Mouse (Mus musculus) midbrain, embryonic 10.5 days (tissue): ENCODE data around the gene Gpr39. TPM values are rescaled to one million over a fixed set of nuclear protein-coding genes. Genes with fewer than 3 reads are reported as not detected.
A peak's percentile ranks its signal among the peaks of the same experiment; 100 is the strongest.

Experiments used
- DNase-seq: peaks from one replicate; pipeline ENCODE4 v3.0.0-alpha.2; 2017; ENCODE audit warnings: low spot score
- H3K27ac ChIP-seq: fragments of 300-500 bp; sonication (generic); replicated peaks from 2 replicates; pipeline ENCODE4 v1.5.1; 2016; ENCODE audit warnings: mild to moderate bottlenecking
- H3K27me3 ChIP-seq: fragments of 300-500 bp; sonication (generic); 2 replicates; pipeline ENCODE4 v1.6.1; 2016; ENCODE audit warnings: low read depth, mild to moderate bottlenecking; ENCODE audit not compliant: poor library complexity, severe bottlenecking
- H3K36me3 ChIP-seq: fragments of 300-500 bp; sonication (generic); 2 replicates; pipeline ENCODE4 v1.6.1; 2016; ENCODE audit warnings: mild to moderate bottlenecking, moderate library complexity
- H3K4me1 ChIP-seq: fragments of 300-500 bp; sonication (generic); 2 replicates; pipeline ENCODE4 v1.6.1; 2016
- H3K4me3 ChIP-seq: fragments of 300-500 bp; sonication (generic); 2 replicates; pipeline ENCODE4 v1.5.1; 2016; ENCODE audit warnings: mild to moderate bottlenecking, moderate library complexity
- H3K9me3 ChIP-seq: fragments of 300-500 bp; sonication (generic); replicated peaks from 2 replicates; pipeline ENCODE4 v1.6.1; 2016; ENCODE audit warnings: mild to moderate bottlenecking
- WGBS: fragments of 180-500 bp; shearing (Covaris S2); methylation state at CpG from one replicate; pipeline ENCODE4 v1.1.7; 2016; 5-methylcytosine and 5-hydroxymethylcytosine counted together
- polyA plus RNA-seq: library from polyadenylated mRNA; unstranded; fragments of >200 nt; fragmentation: Nextera tagmentation; extraction: Ambion mirVana; gene quantifications from 2 replicates; pipeline ENCODE4 v1.2.1, GENCODE M21; 2016

Gene Gpr39
- polyA plus RNA-seq, 1 experiment from 2014 or later, result not detected

DNA sequence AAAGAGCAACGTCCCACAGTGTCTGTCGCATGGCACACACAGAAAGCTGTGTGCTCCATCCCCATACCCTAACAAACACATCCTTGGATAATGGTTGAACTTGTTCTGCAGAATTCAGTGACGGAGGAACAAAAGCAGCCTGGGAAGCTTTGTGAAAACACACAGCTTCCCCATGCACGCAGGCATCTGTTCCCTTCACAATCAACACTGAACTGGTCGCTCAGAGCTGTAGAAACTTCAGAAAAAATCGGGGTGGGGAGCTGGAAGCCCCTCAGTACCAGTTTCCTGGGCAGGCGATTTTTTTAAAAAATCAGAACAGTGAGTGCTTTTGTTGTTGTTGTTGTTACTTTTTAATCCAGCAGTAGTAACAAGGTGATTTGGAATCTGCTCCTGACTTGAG is 193.3 kb downstream of the Gpr39 start:
- Histone ChIP-seq H3K36me3 (no peaks in the 10 kb centered on the region), H3K27me3 (no peaks in the 10 kb centered on the region), H3K9me3 (no peaks in the 10 kb centered on the region), H3K4me3 (no peak overlapping the region), H3K27ac (peak overlapping the region; percentile 49; the same call in 1 of the 2 replicates), H3K4me1 (peaks cover 11% of the 10 kb centered on the region)
- WGBS, result 44% methylated on average over 7 of the region's 7 CpGs
- no peak for DNase-seq

DNA sequence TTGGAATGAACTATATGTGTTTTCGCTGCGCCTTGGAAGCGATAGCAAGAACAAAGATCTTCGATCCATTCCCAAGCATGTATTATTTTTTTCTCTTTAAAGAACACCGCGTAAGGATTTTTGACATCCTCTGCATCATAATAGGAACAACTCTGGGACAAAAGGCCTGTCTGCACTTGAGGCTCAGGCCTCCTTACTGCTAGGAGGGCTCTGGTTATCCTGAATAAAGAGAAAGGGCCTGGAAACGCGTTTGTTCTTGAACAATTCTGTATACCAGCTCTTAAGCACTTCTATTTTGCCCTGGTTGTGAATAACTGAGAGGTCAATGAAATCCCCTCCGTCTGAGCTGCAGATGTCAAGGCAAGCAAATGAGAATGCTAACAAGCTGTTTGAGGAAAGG is 216.4 kb downstream of the Gpr39 start:
- no peak for DNase-seq
- Histone ChIP-seq H3K4me3 (no peak overlapping the region), H3K9me3 (no peaks in the 10 kb centered on the region), H3K36me3 (no peaks in the 10 kb centered on the region), H3K27ac (peak overlapping the region; percentile 55; the same call in 1 of the 2 replicates), H3K27me3 (peaks cover 4% of the 10 kb centered on the region; the same call in 1 of the 2 replicates), H3K4me1 (peaks cover 16% of the 10 kb centered on the region)
- WGBS, result 53% methylated on average over 9 of the region's 9 CpGs

DNA sequence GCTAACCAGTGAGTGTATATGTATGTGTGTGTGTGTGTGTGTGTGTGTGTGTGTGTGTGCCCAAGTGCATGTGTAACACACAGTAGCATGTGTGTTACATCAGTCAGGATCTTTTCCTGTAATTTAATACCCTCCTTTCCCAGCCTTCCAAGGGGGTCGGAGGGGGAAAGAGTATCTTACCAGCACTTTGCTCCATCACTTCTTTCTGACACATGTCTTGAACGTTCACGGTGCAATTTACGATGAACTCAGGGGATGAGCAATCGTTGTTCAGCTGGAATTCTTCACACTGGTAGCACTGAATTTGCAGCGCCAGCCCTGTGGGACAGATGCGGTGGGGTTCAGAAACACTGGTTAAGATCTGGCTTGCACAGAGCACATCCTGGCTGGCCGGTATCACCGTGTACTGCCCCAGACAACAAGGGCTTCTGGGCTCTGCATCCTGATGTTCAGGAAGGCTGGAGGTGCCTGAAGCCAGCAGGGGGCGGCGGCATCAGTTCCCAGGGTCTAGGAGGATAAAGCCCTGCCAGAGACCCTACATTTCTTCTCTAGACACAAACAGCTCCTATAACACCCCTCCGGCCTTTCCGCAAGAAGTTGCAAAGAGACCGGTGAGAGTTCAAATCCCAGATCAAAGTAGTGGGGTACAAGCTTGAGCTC is 233.5 kb downstream of the Gpr39 start:
- WGBS, result 19% methylated on average over 14 of the region's 14 CpGs
- H3K9me3 ChIP-seq, result no peaks in the 10 kb centered on the region
- no peaks in the 10 kb centered on the region for H3K36me3 ChIP-seq
- peak overlapping the region; percentile 71 for H3K4me3 ChIP-seq
- peak; percentile 62 for DNase-seq
- no peak overlapping the region for H3K27ac ChIP-seq
- peaks cover 74% of the 10 kb centered on the region for H3K27me3 ChIP-seq
- peaks cover 32% of the 10 kb centered on the region for H3K4me1 ChIP-seq

DNA sequence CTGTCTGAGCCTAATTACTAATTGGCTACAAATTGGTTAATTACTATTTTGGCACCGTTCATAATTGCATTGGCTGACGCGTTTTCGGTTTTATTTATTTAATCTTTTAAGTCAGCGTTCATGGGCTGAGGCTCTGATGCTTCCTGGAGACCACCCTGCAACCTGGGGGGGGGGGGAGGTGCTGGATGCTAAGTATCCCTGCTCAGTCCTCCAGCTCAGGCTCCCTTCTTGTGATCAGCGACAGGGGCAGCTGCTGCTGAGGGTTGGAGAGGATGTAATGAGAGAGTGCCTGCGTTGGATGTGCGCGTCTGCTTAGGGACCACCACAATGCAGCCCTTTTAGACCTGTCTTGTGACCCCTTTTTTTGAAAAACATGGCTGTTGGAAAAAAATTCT is 234.1 kb downstream of the Gpr39 start:
- Histone ChIP-seq H3K4me3 (peak overlapping the region; percentile 71), H3K27me3 (peaks cover 78% of the 10 kb centered on the region), H3K27ac (no peak overlapping the region), H3K9me3 (no peaks in the 10 kb centered on the region), H3K36me3 (no peaks in the 10 kb centered on the region), H3K4me1 (peaks cover 32% of the 10 kb centered on the region)
- DNase-seq, result peak; percentile 31
- 3% methylated on average over 9 of the region's 9 CpGs for WGBS

DNA sequence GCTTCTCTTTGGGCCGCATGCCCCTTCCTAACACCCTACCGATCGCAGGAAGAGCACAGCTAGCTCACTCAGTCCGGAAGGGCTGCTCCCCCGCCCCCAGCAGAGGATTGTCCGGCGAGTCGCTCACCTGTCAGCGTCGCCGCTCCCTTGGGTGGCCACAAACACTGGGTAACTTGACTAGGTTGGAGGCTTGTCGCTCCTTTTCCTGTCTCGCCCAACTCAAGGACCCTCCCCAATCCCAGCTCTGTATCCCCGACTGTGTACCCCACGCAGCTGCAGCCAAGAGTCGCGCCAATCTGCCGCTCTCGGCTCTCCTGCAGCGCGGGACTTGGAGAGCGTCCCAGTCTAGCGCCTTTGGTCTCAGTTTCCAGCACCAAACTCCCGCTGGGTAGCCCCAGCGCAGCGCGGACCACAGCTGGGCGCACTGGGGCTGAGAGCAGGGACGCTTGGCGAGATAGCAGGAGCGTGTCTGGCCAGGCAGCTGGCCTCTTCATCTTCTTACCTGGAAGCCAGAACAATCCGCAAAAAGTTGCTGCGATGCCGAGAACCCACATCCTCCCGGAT is 234.6 kb downstream of the Gpr39 start:
- Histone ChIP-seq H3K27ac (peak overlapping the region; percentile 59), H3K27me3 (peaks cover 74% of the 10 kb centered on the region), H3K4me3 (peak overlapping the region; percentile 71), H3K4me1 (peaks cover 32% of the 10 kb centered on the region), H3K36me3 (no peaks in the 10 kb centered on the region), H3K9me3 (no peaks in the 10 kb centered on the region)
- under 1% methylated on average over 35 of the region's 35 CpGs for WGBS
- DNase-seq, result peak; percentile 57

DNA sequence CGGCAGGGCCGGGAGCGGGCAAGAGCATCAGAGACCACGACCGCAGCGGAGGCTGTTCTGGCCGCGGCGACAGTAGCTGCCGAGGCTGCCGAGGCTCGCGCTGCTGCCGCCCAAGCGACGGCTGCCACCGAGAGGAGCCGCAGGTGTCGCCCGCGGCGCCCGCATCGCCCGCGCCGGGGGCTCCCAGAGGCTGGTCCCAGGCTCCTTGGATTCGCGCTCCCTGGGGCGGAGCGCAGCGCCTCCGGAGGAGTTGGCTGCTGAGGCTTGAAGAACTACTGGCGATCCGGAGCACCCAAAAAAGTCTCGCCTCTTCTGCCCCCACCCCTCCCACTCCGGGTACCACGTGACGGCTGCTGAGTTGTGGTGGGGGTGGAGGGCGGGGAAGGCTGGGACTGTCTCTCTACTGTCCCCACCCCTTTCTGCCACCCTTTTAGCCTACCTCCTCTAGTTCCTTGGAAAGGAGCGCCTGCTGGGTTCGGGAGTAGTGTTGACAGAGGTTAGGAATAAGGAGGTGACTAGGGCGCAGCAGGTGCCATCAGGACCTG is 235.2 kb downstream of the Gpr39 start:
- DNase-seq, result peak; percentile 63
- under 1% methylated on average over 43 of the region's 43 CpGs for WGBS
- Histone ChIP-seq H3K4me3 (peak overlapping the region; percentile 71), H3K9me3 (no peaks in the 10 kb centered on the region), H3K27ac (peak overlapping the region; percentile 59), H3K36me3 (no peaks in the 10 kb centered on the region), H3K27me3 (peaks cover 74% of the 10 kb centered on the region), H3K4me1 (peaks cover 32% of the 10 kb centered on the region)

DNA sequence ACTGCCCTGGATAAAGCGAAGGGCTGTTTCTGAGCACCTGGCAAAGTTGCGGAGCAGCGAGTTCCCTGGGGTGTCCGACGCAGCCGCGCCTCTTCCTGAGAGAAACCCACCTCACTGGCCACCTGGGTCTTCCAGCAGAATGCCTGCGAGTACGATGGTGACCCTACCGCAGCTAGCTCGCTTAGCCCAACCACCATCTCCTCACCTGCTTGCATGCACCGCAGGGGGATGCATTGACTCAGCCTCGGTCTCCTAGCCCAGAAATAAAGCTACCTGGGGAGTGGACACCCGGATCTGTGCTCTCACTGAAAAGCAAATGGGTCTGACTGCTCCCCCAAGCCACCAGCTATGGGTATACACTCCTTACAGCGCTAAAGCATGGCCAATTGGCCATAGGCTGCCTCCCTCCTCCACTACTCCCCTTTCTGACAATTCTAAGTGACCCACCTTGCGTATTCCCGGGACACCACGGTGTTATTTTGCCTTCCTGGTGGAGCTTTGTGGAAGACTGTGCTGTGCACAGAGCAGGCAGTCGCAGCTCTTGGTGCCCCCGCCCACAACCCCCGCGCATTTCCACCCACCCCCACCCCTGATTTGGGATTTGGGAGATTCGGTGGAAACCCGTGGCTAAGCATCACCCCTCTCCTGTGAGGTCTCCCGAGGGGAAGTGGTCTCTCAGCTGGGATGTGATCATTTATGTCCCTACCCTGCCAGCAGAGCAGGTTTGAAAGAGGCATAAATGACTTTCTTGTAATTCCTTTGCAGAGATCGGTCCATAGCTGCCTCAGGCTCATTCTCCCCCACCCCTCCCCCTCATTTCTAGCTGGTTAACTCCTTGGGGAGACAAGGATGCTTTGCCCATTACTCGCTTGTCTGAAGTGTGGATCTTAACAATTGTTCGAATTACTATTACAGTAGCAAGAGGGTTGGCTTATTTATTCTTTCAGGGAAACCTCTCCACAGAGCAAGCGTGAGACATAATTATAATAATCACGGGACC is 236.1 kb downstream of the Gpr39 start, which contains the start of gene Lypd1:
Gene Lypd1 (minus strand): TSS at position 501 of the 1,000 bp plus-strand sequence.
- 6% methylated on average over 30 of the region's 30 CpGs for WGBS
- no peak for DNase-seq
- no peaks in the 10 kb centered on the region for H3K36me3 ChIP-seq
- H3K27me3 ChIP-seq, result peaks cover 74% of the 10 kb centered on the region
- peaks cover 32% of the 10 kb centered on the region for H3K4me1 ChIP-seq
- peak within 1 kb of the TSS; percentile 59; the same call in 1 of the 2 replicates for H3K27ac ChIP-seq
- peak within 1 kb of the TSS; percentile 71 for H3K4me3 ChIP-seq
- H3K9me3 ChIP-seq, result no peaks in the 10 kb centered on the region

DNA sequence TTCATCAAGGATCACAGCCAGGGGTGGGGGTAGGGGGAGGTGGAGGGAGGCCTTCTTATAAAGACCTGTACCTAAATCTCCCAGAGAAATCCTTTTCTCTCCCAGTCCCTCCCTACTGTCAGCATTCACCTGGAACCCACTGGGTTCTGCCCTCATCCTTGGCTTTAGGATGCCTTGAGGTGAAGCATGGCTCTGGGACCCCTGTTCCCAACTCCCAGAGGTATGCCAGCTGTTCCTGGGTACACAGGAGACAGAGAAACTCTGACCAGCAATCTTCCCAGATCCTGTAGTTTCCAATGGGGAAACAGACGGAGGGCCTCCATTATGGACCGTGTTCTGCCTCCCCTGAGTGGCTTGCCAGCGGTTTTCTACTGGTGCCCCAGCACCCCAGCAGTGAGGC is 243.9 kb downstream of the Gpr39 start:
- WGBS, result 91% methylated on average over 3 of the region's 3 CpGs
- Histone ChIP-seq H3K9me3 (peaks cover 12% of the 10 kb centered on the region), H3K36me3 (0 out of 2 replicates have a peak, but pooled peaks cover 3% of the 10 kb centered on the region), H3K4me3 (no peak overlapping the region), H3K27ac (no peak overlapping the region), H3K27me3 (peaks cover under 1% of the 10 kb centered on the region; the same call in 1 of the 2 replicates), H3K4me1 (no peaks in the 10 kb centered on the region)
- DNase-seq, result no peak

DNA sequence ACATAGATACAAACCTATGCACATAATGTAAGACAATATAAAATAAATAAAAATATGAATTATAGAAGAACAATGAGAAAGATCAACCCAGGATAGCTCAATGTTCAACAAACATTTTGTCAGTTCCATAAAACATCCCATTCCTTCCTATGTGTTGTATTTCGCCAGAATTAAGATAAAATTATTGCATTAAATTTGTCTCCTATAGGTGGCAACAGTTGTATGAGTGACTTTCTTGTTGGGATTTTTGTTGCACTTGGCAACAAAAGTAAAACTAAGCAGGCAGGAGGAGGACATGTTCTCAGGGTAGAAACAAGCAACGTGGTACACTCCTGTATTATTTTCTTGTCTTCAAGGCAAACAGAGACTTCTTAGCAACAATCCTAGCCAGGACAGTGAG is 246.3 kb downstream of the Gpr39 start:
- Histone ChIP-seq H3K9me3 (peaks cover 12% of the 10 kb centered on the region), H3K36me3 (0 out of 2 replicates have a peak, but pooled peaks cover 3% of the 10 kb centered on the region), H3K4me3 (no peak overlapping the region), H3K4me1 (no peaks in the 10 kb centered on the region), H3K27ac (no peak overlapping the region), H3K27me3 (no peaks in the 10 kb centered on the region)
- no peak for DNase-seq
- WGBS, result 83% methylated on average over 2 of the region's 2 CpGs

Other genes with a start within 250 kb of the Gpr39 start
- 232 and 245 TPM in 2 replicates for gene Actr3, start 241.3 kb upstream of the Gpr39 start, polyA plus RNA-seq
- gene Slc35f5, start 116.4 kb upstream of the Gpr39 start, polyA plus RNA-seq, result 22.5 and 23.0 TPM in 2 replicates
- gene Lypd1, start 236.1 kb downstream of the Gpr39 start, polyA plus RNA-seq, result 3.3 and 5.2 TPM in 2 replicates